Mouse (Mus musculus) liver, embryonic 14.5 days (tissue): ENCODE data around the gene Clic1. TPM values are rescaled to one million over a fixed set of nuclear protein-coding genes. Genes with fewer than 3 reads are reported as not detected.

ENCODE experiments used
- ATAC-seq: fragments of 200-750 bp; cut with Nextera tagmentation; 2 replicates; pipeline ENCODE4 v1.8.0; 2017; ENCODE audit warnings: moderate number of reproducible peaks, mild to moderate bottlenecking, moderate library complexity; ENCODE audit not compliant: insufficient read depth
- DNase-seq, 3 experiments: peaks; one replicate each; pipeline ENCODE4 v3.0.0-alpha.2; 2012 to 2013; ENCODE audit warnings: low read depth in 3 of 3, low spot score in 3 of 3
- H3K27ac ChIP-seq: fragments of 300-500 bp; sonication (generic); 2 replicates; pipeline ENCODE4 v1.5.1; 2014; ENCODE audit warnings: moderate library complexity, mild to moderate bottlenecking, control low read depth, inconsistent platforms
- H3K27me3 ChIP-seq: fragments of 300-500 bp; sonication (generic); 2 replicates; pipeline ENCODE4 v1.6.1; 2014; ENCODE audit warnings: mild to moderate bottlenecking, low read length, moderate library complexity; ENCODE audit not compliant: control insufficient read depth, insufficient read depth
- H3K36me3 ChIP-seq: fragments of 300-500 bp; sonication (generic); replicated peaks from 2 replicates; pipeline ENCODE4 v1.6.1; 2014; ENCODE audit warnings: low read depth; ENCODE audit not compliant: control insufficient read depth, insufficient read depth
- H3K4me1 ChIP-seq, 2 experiments: fragments of 200-500 bp in 1 of 2; fragments of 300-500 bp in 1 of 2; sonication (generic) in 1 of 2; replicated peaks; 2 replicates each; pipeline ENCODE4 v1.6.1; 2012 to 2014; ENCODE audit warnings: antibody characterized with exemption in 1 of 2, inconsistent platforms in 1 of 2, low read length in 1 of 2; ENCODE audit not compliant: control insufficient read depth in 2 of 2, insufficient read depth in 2 of 2
- H3K4me2 ChIP-seq: fragments of 300-500 bp; sonication (generic); 2 replicates; pipeline ENCODE4 v1.6.1; 2014; ENCODE audit warnings: low read depth, mild to moderate bottlenecking, control low read depth, moderate library complexity
- H3K4me3 ChIP-seq, 2 experiments: fragments of 200-500 bp in 1 of 2; fragments of 300-500 bp in 1 of 2; sonication (generic) in 1 of 2; 2 replicates each; pipeline ENCODE4 v1.5.1; 2012 to 2014; ENCODE audit warnings: low read depth in 2 of 2, low read length in 2 of 2, mild to moderate bottlenecking in 2 of 2, control low read depth in 1 of 2, inconsistent platforms in 1 of 2, moderate library complexity in 1 of 2; ENCODE audit not compliant: insufficient read depth in 1 of 2
- H3K9ac ChIP-seq: fragments of 300-500 bp; sonication (generic); replicated peaks from 2 replicates; pipeline ENCODE4 v1.6.1; 2014; ENCODE audit warnings: mild to moderate bottlenecking, control low read depth, moderate library complexity
- H3K9me3 ChIP-seq: fragments of 300-500 bp; sonication (generic); 2 replicates; pipeline ENCODE4 v1.6.1; 2016; ENCODE audit warnings: low read length, mixed read lengths; ENCODE audit not compliant: control insufficient read depth
- CTCF ChIP-seq: IDR thresholded peaks from 2 replicates; pipeline ENCODE4 v1.5.1; 2016; ENCODE audit warnings: antibody characterized with exemption, low read depth, control low read depth
- EP300 ChIP-seq: IDR thresholded peaks from 2 replicates; pipeline ENCODE4 v1.6.1; 2016; ENCODE audit warnings: antibody characterized with exemption, low read depth
- WGBS: fragments of 180-500 bp; shearing (Covaris S2); extraction: QIAGEN DNeasy Blood & Tissue Kit; methylation state at CpG from one replicate; pipeline ENCODE4 v1.1.7; 2014; ENCODE audit not compliant: insufficient replicate concordance; 5-methylcytosine and 5-hydroxymethylcytosine counted together
- polyA plus RNA-seq, 2 experiments: library from polyadenylated mRNA; depleted of rRNA in 1 of 2; stranded (reverse) in 1 of 2; unstranded in 1 of 2; fragments of >200 nt; fragmentation: Nextera tagmentation in 1 of 2; extraction: Ambion mirVana in 1 of 2; gene quantifications; 2 replicates each; pipeline versions ENCODE4 v1.2.1 to v1.2.3; 2012 to 2014

Clic1 gene
- polyA plus RNA-seq, 2 experiments, result 38.1 to 78.0 TPM

DNA sequence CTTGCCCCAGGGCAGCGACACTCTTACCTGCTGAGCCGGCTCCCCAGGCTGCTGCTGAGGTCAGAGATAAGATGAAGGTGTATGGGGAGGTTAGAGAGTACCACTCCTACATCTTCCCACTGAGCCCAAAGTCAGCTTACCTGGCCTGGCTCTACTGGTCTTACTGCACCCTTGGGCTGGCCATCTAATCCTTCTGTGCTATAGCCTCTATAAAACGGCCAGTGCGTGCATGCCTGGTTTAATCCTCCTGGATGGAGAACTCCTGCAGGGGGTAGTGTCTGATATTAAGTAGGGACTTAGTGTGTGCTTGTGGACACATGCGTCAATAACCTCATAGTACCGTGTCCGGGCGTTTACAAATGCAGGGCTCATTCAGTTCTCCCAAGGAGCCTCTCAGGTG lies 29.2 kb upstream of the Clic1 start:
- Histone ChIP-seq H3K4me2 (no peak overlapping the region), H3K4me1 (peaks cover 17 to 30% of the 10 kb centered on the region in 2 experiments)

DNA sequence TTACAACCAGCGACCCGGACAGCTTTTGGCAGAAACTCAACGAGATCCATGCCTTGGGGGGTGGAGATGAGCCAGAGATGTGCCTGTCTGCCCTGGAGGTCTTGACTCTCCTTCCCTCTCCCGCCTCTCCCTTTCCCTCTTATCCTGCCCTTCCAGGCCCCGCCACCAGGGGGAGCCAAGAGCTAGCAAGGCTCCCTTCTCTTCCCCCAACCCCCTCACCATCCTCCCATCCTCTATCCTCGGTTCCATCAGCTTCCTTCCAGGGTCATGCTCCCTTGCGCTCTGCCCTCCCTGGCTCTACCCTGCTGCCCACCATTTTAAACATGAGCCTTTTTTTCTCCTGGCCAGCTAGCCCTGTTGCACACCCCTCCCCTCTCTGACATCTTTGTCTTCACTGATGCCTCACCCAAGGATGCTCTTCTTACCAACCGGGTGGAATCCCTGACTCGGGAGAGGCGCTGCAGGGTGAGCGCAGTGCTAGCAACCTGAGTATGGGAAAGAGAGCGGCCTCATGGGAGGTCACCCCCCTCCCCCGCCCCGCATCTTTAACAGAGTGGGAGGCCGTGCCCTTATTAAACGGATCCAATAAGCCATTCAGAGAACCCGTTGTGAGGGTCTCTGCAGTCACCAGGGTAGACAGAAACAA lies 28.5 kb upstream of the Clic1 start:
- no peaks in the 10 kb centered on the region; the same call in 1 of the 2 replicates for H3K36me3 ChIP-seq
- peaks cover 17 to 30% of the 10 kb centered on the region in 2 experiments for H3K4me1 ChIP-seq
- no peaks in the 10 kb centered on the region for H3K27me3 ChIP-seq
- WGBS, result 5% methylated on average over 17 of the region's 17 CpGs
- peak overlapping the region in 1 of 2 experiments; percentile 16; a peak in 2 of 4 replicates for H3K4me3 ChIP-seq
- no peak for TF ChIP-seq EP300
- peak; percentile 100 for TF ChIP-seq CTCF
- no peak overlapping the region for H3K9ac ChIP-seq
- H3K9me3 ChIP-seq, result no peaks in the 10 kb centered on the region
- H3K4me2 ChIP-seq, result peak overlapping the region; percentile 55
- peak; percentile 21; the same call in 1 of the 2 replicates for ATAC-seq
- DNase-seq, result peak; percentile 54 to 71 (median 60)
- H3K27ac ChIP-seq, result peak overlapping the region; percentile 23

More for the DNA sequence above, 29.2 kb upstream of the Clic1 start:
- Histone ChIP-seq H3K27ac (no peak overlapping the region), H3K36me3 (peaks cover 6% of the 10 kb centered on the region), H3K27me3 (no peaks in the 10 kb centered on the region), H3K9me3 (no peaks in the 10 kb centered on the region), H3K4me3 (no peak overlapping the region), H3K9ac (no peak overlapping the region)
- TF ChIP-seq CTCF (no peak), EP300 (no peak)
- ATAC-seq (no peak), DNase-seq (no peak)
- 82% methylated on average over 8 of the region's 8 CpGs for WGBS

DNA sequence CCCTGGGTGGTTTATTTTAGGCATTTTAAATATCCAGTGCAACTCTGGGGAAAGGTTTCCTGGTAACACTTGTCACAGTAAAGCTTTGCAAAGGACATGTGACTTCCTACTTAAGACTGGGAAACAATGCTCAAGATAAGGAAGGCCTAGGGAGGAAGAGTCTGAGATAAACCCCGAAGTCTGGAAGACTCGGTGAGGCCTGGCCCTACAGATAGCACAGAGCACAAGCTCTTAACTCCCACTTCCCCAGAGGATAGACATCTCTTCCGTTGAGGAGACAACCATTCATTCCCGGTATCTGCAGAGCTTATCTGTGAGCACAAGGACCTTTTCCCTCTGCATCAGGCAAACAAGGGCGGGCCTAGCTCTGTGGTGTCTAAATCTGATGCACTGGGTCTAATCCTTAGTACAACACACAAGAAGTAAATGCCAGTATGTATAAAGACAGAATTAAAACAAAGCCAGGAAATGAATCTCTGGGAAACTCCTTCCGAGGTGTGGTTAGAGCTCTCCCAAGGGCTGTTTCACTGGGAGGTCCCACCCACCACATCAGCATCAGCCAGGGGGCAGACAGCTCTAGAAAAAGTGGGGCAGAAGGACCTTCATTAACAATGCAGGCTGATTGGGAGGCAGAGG lies 27.8 kb upstream of the Clic1 start:
- peak overlapping the region; percentile 55 for H3K4me2 ChIP-seq
- no peaks in the 10 kb centered on the region for H3K36me3 ChIP-seq
- TF ChIP-seq CTCF (no peak; the same call in 1 of the 2 replicates), EP300 (peak; percentile 89)
- H3K9ac ChIP-seq, result no peak overlapping the region
- ATAC-seq (peak; percentile 90), DNase-seq (peak; percentile 64 to 78 (median 72))
- H3K27me3 ChIP-seq, result no peaks in the 10 kb centered on the region
- H3K27ac ChIP-seq, result peak overlapping the region; percentile 23
- WGBS, result 5% methylated on average over 6 of the region's 6 CpGs
- peaks cover 17 to 30% of the 10 kb centered on the region in 2 experiments for H3K4me1 ChIP-seq
- H3K9me3 ChIP-seq, result no peaks in the 10 kb centered on the region
- H3K4me3 ChIP-seq, result no peak overlapping the region; a peak in 1 of 4 replicates

DNA sequence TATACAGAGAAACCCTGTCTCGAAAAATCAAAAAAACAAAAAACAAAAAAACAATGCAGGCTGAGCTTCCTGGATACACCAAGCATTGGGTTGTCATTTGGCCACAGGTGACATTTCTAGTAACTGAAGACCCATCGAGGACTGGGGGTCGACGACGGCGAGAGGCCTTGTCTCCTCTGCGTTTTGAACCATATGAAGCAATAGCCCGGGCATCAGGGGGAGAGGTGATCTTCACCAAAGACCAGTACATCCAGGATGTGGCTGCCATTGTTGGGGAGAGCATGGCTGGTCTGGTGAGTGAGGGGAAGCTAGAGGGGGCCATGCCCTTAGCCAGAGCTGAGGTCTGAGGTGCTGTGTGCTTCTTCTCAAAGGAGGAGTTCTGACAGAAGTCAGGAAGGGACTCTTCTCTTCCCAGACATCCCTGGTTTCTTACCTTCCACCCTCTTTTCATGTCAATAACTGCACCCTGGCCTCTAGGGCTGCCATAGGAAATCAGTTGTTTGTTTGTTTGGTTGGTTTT lies 27.2 kb upstream of the Clic1 start:
- H3K36me3 ChIP-seq, result no peaks in the 10 kb centered on the region
- H3K4me1 ChIP-seq, result peaks cover 17 to 31% of the 10 kb centered on the region in 2 experiments
- TF ChIP-seq CTCF, result no peak
- no peak for TF ChIP-seq EP300
- no peak overlapping the region for H3K4me3 ChIP-seq
- 64% methylated on average over 8 of the region's 8 CpGs for WGBS
- DNase-seq (no peak), ATAC-seq (no peak)
- H3K4me2 ChIP-seq, result no peak overlapping the region
- no peak overlapping the region for H3K27ac ChIP-seq
- H3K27me3 ChIP-seq, result no peaks in the 10 kb centered on the region
- H3K9ac ChIP-seq, result no peak overlapping the region
- H3K9me3 ChIP-seq, result no peaks in the 10 kb centered on the region

DNA sequence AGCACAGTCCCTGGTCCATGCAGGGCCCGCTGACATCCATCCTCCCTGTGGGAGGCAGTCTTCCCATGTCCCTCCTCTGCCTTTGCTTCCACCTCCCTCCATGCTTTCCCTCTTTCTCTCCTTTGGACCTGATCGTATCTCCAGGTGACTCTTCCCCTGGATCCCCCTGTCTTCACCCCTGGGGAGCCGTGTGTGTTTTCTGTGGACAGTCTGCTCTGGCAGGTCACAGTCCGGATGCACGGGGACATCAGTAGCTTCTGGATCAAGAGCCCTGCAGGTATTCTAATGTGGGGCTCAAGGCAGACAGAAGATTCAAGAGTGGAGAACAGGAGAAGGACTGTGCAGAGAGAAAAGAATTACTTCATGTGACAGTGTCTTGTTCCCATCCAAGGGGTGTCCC lies 26.5 kb upstream of the Clic1 start:
- no peak overlapping the region for H3K9ac ChIP-seq
- H3K4me2 ChIP-seq, result no peak overlapping the region
- H3K4me1 ChIP-seq, result peaks cover 21 to 34% of the 10 kb centered on the region in 2 experiments
- no peak for ATAC-seq
- no peaks in the 10 kb centered on the region for H3K9me3 ChIP-seq
- no peaks in the 10 kb centered on the region for H3K36me3 ChIP-seq
- 78% methylated on average over 5 of the region's 5 CpGs for WGBS
- no peak overlapping the region for H3K4me3 ChIP-seq
- H3K27me3 ChIP-seq, result no peaks in the 10 kb centered on the region
- DNase-seq, result no peak
- no peak overlapping the region for H3K27ac ChIP-seq
- TF ChIP-seq EP300 (no peak), CTCF (no peak)
